Mouse (Mus musculus) cerebellum, adult 2 months (tissue): ENCODE measurements around the gene Ndufa1.

ENCODE experiments used
- CTCF ChIP-seq: fragments of 200-500 bp; IDR thresholded peaks from 2 replicates; pipeline ENCODE4 v1.5.1; 2011; ENCODE audit warnings: low read depth, mild to moderate bottlenecking, control low read depth, low read length, moderate library complexity, borderline replicate concordance; ENCODE audit not compliant: insufficient read depth
- POLR2A ChIP-seq: fragments of 200-500 bp; IDR thresholded peaks from 2 replicates; pipeline ENCODE4 v1.6.1; 2011; ENCODE audit warnings: low read length, control low read depth, borderline replicate concordance; ENCODE audit not compliant: insufficient read depth

DNA sequence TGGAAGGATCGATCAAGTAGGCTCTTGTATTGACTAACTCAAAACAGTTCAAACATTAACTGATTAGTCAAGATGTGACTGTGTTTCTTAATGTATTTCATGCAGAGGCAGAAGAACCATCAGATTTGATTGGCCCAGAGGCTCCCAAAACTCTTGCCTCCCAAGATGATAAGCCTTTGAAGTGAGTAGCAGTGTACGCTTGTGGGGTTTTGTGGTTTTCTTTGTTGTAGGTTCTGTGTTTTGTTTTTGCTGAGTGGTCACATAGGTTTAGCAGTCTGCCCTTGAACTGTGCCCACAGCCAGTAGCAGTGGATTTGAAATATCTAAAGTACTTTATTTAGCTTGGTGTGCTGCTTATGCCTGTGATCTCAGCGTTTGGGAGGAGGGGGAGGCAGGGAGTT is 49.2 kb downstream of the Ndufa1 start:
- TF ChIP-seq CTCF = no peak
- no peak for TF ChIP-seq POLR2A
